In the genomic region with DNA sequence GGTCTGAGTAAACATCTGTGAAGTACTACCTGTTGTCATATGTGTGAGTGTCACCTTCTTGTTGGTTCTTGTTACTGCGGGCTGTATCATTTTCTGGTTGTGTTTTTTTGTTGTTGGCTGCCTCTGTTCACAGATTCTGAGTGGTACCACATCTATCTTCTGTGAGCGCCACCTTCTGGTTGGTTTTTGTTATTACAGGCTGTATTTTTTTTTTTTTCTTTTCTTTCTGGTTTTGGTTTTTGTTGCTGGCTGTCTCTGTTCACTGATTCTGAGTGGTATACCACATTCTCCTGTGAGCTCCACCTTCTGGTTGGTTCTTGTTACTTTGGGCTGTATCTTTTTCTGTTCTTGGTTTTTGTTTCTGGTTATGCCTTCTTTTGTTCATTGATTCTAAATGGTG, we compare ENCODE assay signal across 12 mouse cellular contexts. TPM values are rescaled to one million over a fixed set of nuclear protein-coding genes. Genes with fewer than 3 reads are reported as not detected.
A peak's percentile ranks its signal among the peaks of the same experiment; 100 is the strongest.
DNase-seq lines count a peak whose midpoint lies in the region; ATAC-seq and TF ChIP-seq lines count a peak whose summit lies in the region.
"Had no signal": no experiment of that assay in that cellular context is flagged by ENCODE, and none has a peak within 500 bp of the region (broad histone marks: within the 10 kb centered on the region; RNA-seq: fewer than 3 reads in every experiment).

No protein-coding gene starts in this region.

- no peak for TF ChIP-seq EP300 in stomach, postnatal 0 days (optimal IDR thresholded peaks at IDR 0.05)

- no peaks in the 10 kb centered on the region for H3K4me1 ChIP-seq in hindbrain, embryonic 11.5 days (replicated peaks; ENCODE audit: control insufficient read depth, insufficient read depth, low read length)
- H3K4me1 ChIP-seq in hindbrain, embryonic 13.5 days (replicated peaks), result no peaks in the 10 kb centered on the region
- H3K4me1 ChIP-seq in midbrain, postnatal 0 days (ENCODE audit: insufficient read depth, low read length), result no peaks in the 10 kb centered on the region
- no peaks in the 10 kb centered on the region for H3K4me1 ChIP-seq in midbrain, embryonic 13.5 days (replicated peaks)
- no peaks in the 10 kb centered on the region for H3K4me1 ChIP-seq in stomach, postnatal 0 days (replicated peaks; ENCODE audit: control insufficient read depth, insufficient read depth)
- H3K4me1 ChIP-seq: heart, embryonic 12.5 days; midbrain, embryonic 15.5 days had no signal

- no peaks in the 10 kb centered on the region for H3K9me3 ChIP-seq in hindbrain, embryonic 11.5 days (ENCODE audit: control insufficient read depth, low read length)
- H3K9me3 ChIP-seq in hindbrain, embryonic 13.5 days, result no peaks in the 10 kb centered on the region
- H3K9me3 ChIP-seq in midbrain, postnatal 0 days (ENCODE audit: low read length), result no peaks in the 10 kb centered on the region
- H3K9me3 ChIP-seq in midbrain, embryonic 13.5 days, result no peaks in the 10 kb centered on the region
- no peaks in the 10 kb centered on the region for H3K9me3 ChIP-seq in stomach, postnatal 0 days (ENCODE audit: control insufficient read depth, low read length)
- H3K9me3 ChIP-seq: heart, embryonic 12.5 days; midbrain, embryonic 15.5 days had no signal

- H3K36me3 ChIP-seq in hindbrain, embryonic 11.5 days (ENCODE audit: control insufficient read depth, insufficient read depth, low read length), result no peaks in the 10 kb centered on the region
- no peaks in the 10 kb centered on the region for H3K36me3 ChIP-seq in hindbrain, embryonic 13.5 days
- H3K36me3 ChIP-seq in midbrain, postnatal 0 days (ENCODE audit: insufficient read depth, low read length), result no peaks in the 10 kb centered on the region
- H3K36me3 ChIP-seq in midbrain, embryonic 13.5 days, result no peaks in the 10 kb centered on the region
- no peaks in the 10 kb centered on the region for H3K36me3 ChIP-seq in stomach, postnatal 0 days (ENCODE audit: control insufficient read depth, insufficient read depth, low read length)
- H3K36me3 ChIP-seq: heart, embryonic 12.5 days; midbrain, embryonic 15.5 days had no signal

- no peaks in the 10 kb centered on the region for H3K27me3 ChIP-seq in hindbrain, embryonic 11.5 days (ENCODE audit: control insufficient read depth, insufficient read depth, low read length)
- H3K27me3 ChIP-seq in hindbrain, embryonic 13.5 days, result peaks cover 7% of the 10 kb centered on the region; the same call in 1 of the 2 replicates
- H3K27me3 ChIP-seq in midbrain, postnatal 0 days (ENCODE audit: insufficient read depth, low read length), result no peaks in the 10 kb centered on the region
- H3K27me3 ChIP-seq in midbrain, embryonic 13.5 days, result peaks cover 12% of the 10 kb centered on the region; the same call in 1 of the 2 replicates
- H3K27me3 ChIP-seq in stomach, postnatal 0 days (ENCODE audit: control insufficient read depth, insufficient read depth, low read length), result no peaks in the 10 kb centered on the region
- H3K27me3 ChIP-seq: heart, embryonic 12.5 days had no signal

- no peak overlapping the region for H3K4me2 ChIP-seq in hindbrain, embryonic 11.5 days (replicated peaks; ENCODE audit: low read depth, low read length)
- H3K4me2 ChIP-seq in hindbrain, embryonic 13.5 days, result no peak overlapping the region
- H3K4me2 ChIP-seq in midbrain, postnatal 0 days (ENCODE audit: low read depth, low read length, poor library complexity, severe bottlenecking), result no peak overlapping the region
- no peak overlapping the region for H3K4me2 ChIP-seq in midbrain, embryonic 13.5 days (replicated peaks)
- no peak overlapping the region for H3K4me2 ChIP-seq in stomach, postnatal 0 days (replicated peaks; ENCODE audit: low read depth)
- H3K4me2 ChIP-seq: heart, embryonic 12.5 days; midbrain, embryonic 15.5 days had no signal

- no peak for ATAC-seq in hindbrain, embryonic 11.5 days (ENCODE audit: low FRiP score)
- no peak for ATAC-seq in hindbrain, embryonic 13.5 days (ENCODE audit: low FRiP score)
- ATAC-seq in midbrain, postnatal 0 days (ENCODE audit: low FRiP score), result no peak
- ATAC-seq in midbrain, embryonic 13.5 days, result no peak
- no peak for ATAC-seq in stomach, postnatal 0 days (ENCODE audit: low FRiP score, low TSS enrichment)
- ATAC-seq: activated CD4-positive, CD25-positive, alpha-beta regulatory T cell, adult 4 months; midbrain, embryonic 15.5 days had no signal

- H3K9ac ChIP-seq in hindbrain, embryonic 11.5 days (ENCODE audit: low read depth, low read length), result no peak overlapping the region
- H3K9ac ChIP-seq in hindbrain, embryonic 13.5 days, result no peak overlapping the region
- H3K9ac ChIP-seq in midbrain, postnatal 0 days (replicated peaks; ENCODE audit: low read length, poor library complexity, severe bottlenecking), result no peak overlapping the region
- H3K9ac ChIP-seq in midbrain, embryonic 13.5 days (replicated peaks), result no peak overlapping the region
- no peak overlapping the region for H3K9ac ChIP-seq in stomach, postnatal 0 days (ENCODE audit: low read length)
- H3K9ac ChIP-seq: heart, embryonic 12.5 days; midbrain, embryonic 15.5 days had no signal

- DNase-seq in hindbrain, embryonic 11.5 days (ENCODE audit: low spot score), result peak; percentile 14
- peak; percentile 35 for DNase-seq in midbrain, postnatal 0 days (ENCODE audit: low spot score)
- peak; percentile 6 for DNase-seq in embryo, embryonic 10 days (ENCODE audit: low spot score)
- no peak for DNase-seq in stomach, postnatal 0 days (ENCODE audit: low spot score)
- no peak for DNase-seq in ovary, postnatal 10 days (ENCODE audit: low spot score)
- no peak for DNase-seq in kidney, adult 18-20 months

- peak; percentile 66 for TF ChIP-seq CTCF in midbrain, postnatal 0 days (IDR thresholded peaks at IDR 0.05)
- peak; percentile 68 for TF ChIP-seq CTCF in stomach, postnatal 0 days (IDR thresholded peaks at IDR 0.05; ENCODE audit: low read depth)

- no peak overlapping the region for H3K27ac ChIP-seq in hindbrain, embryonic 11.5 days (ENCODE audit: low read depth, low read length)
- no peak overlapping the region for H3K27ac ChIP-seq in hindbrain, embryonic 13.5 days
- H3K27ac ChIP-seq in midbrain, postnatal 0 days (ENCODE audit: low read depth, low read length), result no peak overlapping the region
- H3K27ac ChIP-seq in midbrain, embryonic 13.5 days, result no peak overlapping the region
- no peak overlapping the region for H3K27ac ChIP-seq in stomach, postnatal 0 days (replicated peaks)
- H3K27ac ChIP-seq: midbrain, embryonic 15.5 days had no signal

- WGBS in hindbrain, embryonic 11.5 days, result 30% methylated on average over 2 of the region's 2 CpGs
- 48% methylated on average over 2 of the region's 2 CpGs for WGBS in hindbrain, embryonic 13.5 days
- 25% methylated on average over 2 of the region's 2 CpGs for WGBS in midbrain, postnatal 0 days
- 40% methylated on average over 2 of the region's 2 CpGs for WGBS in midbrain, embryonic 13.5 days
- 40% methylated on average over 2 of the region's 2 CpGs for WGBS in stomach, postnatal 0 days

- H3K4me3 ChIP-seq in hindbrain, embryonic 11.5 days (ENCODE audit: low read depth, low read length), result no peak overlapping the region
- no peak overlapping the region for H3K4me3 ChIP-seq in hindbrain, embryonic 13.5 days
- H3K4me3 ChIP-seq in midbrain, postnatal 0 days (ENCODE audit: low read depth, low read length), result no peak overlapping the region
- no peak overlapping the region for H3K4me3 ChIP-seq in midbrain, embryonic 13.5 days (replicated peaks)
- H3K4me3 ChIP-seq in stomach, postnatal 0 days (ENCODE audit: low read depth, low read length), result no peak overlapping the region
- H3K4me3 ChIP-seq: heart, embryonic 12.5 days; midbrain, embryonic 15.5 days had no signal

RNA-seq across cellular contexts. Expression of a gene that starts 44.2 kb away (rescaled TPM):
- polyA plus RNA-seq in hindbrain, embryonic 11.5 days (2014; fragmentation: Nextera tagmentation; extraction: Ambion mirVana), result not detected in 2 replicates
- polyA plus RNA-seq in hindbrain, embryonic 13.5 days (2015; fragmentation: Nextera tagmentation; extraction: Ambion mirVana), result not detected in 2 replicates
- not detected in 2 replicates for total RNA-seq in midbrain, postnatal 0 days (2014; rRNA removed)
- polyA plus RNA-seq in midbrain, postnatal 0 days (2015; fragmentation: Nextera tagmentation; extraction: Ambion mirVana), result not detected in 2 replicates
- polyA plus RNA-seq in midbrain, embryonic 13.5 days (2015; fragmentation: Nextera tagmentation; extraction: Ambion mirVana), result not detected in 2 replicates
- 0.10 TPM in 1 of 2 replicates, not detected in the other for polyA plus RNA-seq in stomach, postnatal 0 days (2015; fragmentation: Nextera tagmentation; extraction: Ambion mirVana)
- total RNA-seq: layer of hippocampus, postnatal 14 days had no signal
- polyA plus RNA-seq: heart, embryonic 12.5 days; midbrain, embryonic 15.5 days had no signal

RNA-seq across cellular contexts. Expression of a gene that starts 50.0 kb away (rescaled TPM):
- polyA plus RNA-seq in hindbrain, embryonic 11.5 days (2014; fragmentation: Nextera tagmentation; extraction: Ambion mirVana), result not detected in 2 replicates
- 0.16 TPM in 1 of 2 replicates, not detected in the other for polyA plus RNA-seq in hindbrain, embryonic 13.5 days (2015; fragmentation: Nextera tagmentation; extraction: Ambion mirVana)
- total RNA-seq in midbrain, postnatal 0 days (2014; rRNA removed), result 0.11 TPM in 1 of 2 replicates, not detected in the other
- polyA plus RNA-seq in midbrain, postnatal 0 days (2015; fragmentation: Nextera tagmentation; extraction: Ambion mirVana), result 0.12 and 0.16 TPM in 2 replicates
- not detected in 2 replicates for polyA plus RNA-seq in midbrain, embryonic 13.5 days (2015; fragmentation: Nextera tagmentation; extraction: Ambion mirVana)
- 119 and 131 TPM in 2 replicates for polyA plus RNA-seq in stomach, postnatal 0 days (2015; fragmentation: Nextera tagmentation; extraction: Ambion mirVana)
- total RNA-seq: layer of hippocampus, postnatal 14 days had no signal
- polyA plus RNA-seq: activated CD4-positive, CD25-positive, alpha-beta regulatory T cell, adult 4 months; heart, embryonic 12.5 days had no signal

Comparison
In these comparisons a context has a peak if more than half of its experiments do, and no peak if none do; other contexts are left out.
1. DNase-seq: peak in hindbrain, embryonic 11.5 days (single experiment), midbrain, postnatal 0 days (single experiment) and embryo, embryonic 10 days (single experiment); none in stomach, postnatal 0 days (single experiment), ovary, postnatal 10 days (single experiment) and kidney, adult 18-20 months (single experiment).
2. RNA of a gene that starts 50.0 kb away (polyA plus RNA-seq): 119 to 131 TPM in stomach, postnatal 0 days; 0.12 to 0.16 TPM in midbrain, postnatal 0 days, not detected in midbrain, embryonic 13.5 days, not detected in hindbrain, embryonic 11.5 days and 0.16 TPM in hindbrain, embryonic 13.5 days; every median in the first group is over 100 times any median in the second.